Mouse (Mus musculus) neural tube, embryonic 10.5 days (tissue): ENCODE data around the gene Cerk.
"Not testable (repeated sequence)": the region's sequence is repeated elsewhere in the genome, so short reads cannot be mapped to it uniquely, and the experiment has no call there.

ENCODE experiments used
- DNase-seq: peaks from one replicate; pipeline ENCODE4 v3.0.0-alpha.2; 2017; ENCODE audit warnings: low spot score; ENCODE audit errors: extremely low spot score

The Cerk gene

DNA sequence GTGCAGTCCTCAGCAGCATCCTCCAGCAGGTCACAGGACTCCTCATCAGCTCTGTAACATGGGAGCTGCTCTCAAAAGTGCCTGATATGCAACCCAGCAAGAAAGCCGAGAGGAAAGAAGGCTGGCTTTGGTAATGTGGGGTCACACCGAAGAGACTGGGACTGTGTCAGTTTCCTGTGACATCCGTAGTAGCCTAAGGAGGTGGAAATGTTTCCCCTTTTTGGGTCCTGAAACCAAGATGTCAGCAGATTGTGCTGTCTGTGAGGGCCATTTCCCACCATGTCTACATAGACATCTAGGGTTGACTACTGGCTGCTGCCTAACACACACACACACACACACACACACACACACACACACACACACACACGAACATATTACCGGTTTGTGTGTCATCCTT lies 26.3 kb upstream of the Cerk start:
- not testable (repeated sequence) for DNase-seq

- DNase-seq = no peak
These were observed 20.4 kb upstream of the Cerk start for GRCm38 (mm10) chr15:86206385-86206784.

- no peak for DNase-seq
These were observed 19.4 kb upstream of the Cerk start for GRCm38 (mm10) chr15:86205300-86205699.

DNA sequence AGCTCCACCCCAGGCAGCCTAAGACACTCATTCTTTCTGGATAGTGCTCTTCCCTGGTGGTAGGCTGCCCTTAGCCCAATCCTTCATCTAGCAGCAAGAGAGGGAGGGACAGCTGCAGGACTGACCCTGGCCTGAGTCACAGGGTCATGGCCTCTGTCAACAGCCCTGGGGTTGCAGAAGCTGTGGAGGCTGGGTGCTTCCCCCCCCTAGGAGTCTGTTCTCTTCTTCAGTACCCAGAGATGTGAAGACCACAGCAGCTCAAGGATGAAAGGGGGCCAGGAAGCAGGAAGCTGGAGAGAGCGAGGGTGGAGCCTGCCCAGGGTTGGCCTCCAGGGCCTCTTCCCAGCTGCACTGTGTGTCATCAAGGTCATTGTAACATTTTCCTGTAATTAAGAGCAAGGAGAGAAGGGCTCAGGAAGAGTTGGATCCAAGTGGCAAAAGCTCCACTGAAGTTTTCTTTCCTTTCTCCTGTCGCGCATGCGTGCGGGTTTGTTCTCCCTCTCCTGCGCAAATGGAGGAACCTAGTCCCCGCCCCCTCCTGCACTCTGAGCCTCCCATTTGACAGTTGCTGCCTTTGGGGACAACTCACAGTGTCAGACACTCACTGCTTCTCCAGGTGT lies 18.1 kb upstream of the Cerk start:
- no peak for DNase-seq

GRCm38 (mm10) chr15:86203292-86203793 lies 17.4 kb upstream of the Cerk start:
- DNase-seq = no peak

GRCm38 (mm10) chr15:86202640-86203039 lies 16.7 kb upstream of the Cerk start:
- no peak for DNase-seq

DNA sequence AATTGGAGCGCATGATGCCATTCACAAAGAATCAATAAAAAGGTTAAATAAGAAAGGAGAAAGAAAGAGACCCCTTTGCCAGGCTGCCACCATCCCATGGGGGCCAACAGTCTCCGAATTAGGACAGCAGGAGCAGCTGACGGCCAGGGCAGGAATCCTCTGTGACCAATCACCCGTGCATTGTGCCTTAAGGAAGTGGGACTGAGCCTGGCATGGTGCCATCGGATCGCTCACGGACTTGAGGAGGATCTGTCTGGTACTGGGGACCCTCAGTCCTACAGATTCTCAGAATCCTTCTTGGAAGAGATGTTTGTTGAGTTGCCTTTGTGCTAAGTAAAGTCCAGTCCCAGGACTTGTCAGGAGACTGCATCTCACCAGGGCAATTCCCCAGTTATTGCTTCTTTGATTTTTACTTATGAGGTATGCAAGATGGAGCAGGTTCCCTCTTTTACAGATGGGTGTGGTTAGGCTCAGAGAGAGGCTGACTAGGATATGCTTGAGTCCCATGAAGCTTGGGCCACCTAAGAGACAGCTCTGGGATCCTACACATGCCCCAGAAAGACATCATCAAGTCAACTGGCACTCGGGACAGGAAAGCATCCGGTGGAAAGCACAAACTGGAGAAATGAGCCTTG lies 15.9 kb upstream of the Cerk start:
- no peak for DNase-seq

GRCm38 (mm10) chr15:86201095-86201494 lies 15.2 kb upstream of the Cerk start:
- no peak for DNase-seq

DNA sequence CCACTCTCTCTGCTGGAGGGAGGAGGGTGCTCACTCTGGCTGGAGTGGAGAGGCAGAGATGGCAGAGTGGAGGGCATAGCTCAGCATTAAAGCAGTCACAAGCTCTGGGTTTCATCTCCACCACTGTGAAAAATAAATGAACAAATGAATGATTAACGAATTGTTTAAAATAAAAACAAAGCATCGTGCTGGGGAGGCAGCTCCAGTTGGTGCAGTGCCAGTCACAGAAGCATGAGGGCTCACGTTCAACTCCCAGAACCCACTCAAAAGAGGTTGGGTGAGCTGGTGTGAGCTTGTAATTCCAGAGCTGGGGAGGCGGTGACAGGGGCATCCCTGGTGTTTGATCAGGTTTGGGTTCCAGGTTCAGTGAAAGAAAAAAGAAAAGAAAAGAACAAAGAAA lies 14.2 kb upstream of the Cerk start:
- no peak for DNase-seq

GRCm38 (mm10) chr15:86199482-86199881 lies 13.5 kb upstream of the Cerk start:
- no peak for DNase-seq

DNA sequence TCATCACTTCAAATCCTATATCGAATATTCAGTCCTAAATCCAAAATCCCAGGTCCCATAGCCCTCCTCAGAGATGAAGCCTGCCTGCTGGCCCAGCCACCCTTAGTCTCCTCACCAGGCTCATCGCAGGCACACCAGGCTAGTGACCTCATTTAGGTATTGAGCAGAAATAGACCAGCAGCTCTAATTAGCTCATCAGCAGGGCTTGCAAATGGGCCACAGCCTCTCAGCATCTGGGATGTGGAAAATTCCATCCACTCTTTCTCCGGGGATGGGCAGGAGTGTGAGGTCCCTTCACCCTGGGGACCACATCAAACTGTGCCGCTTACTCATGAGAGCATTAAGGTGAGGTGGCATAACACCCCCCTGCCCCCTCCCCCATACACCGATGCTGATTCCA lies 13.1 kb upstream of the Cerk start:
- DNase-seq = no peak

GRCm38 (mm10) chr15:86194676-86195453 lies 8.9 kb upstream of the Cerk start:
- not testable (repeated sequence) for DNase-seq

- DNase-seq = no peak
These were observed 6.0 kb upstream of the Cerk start for GRCm38 (mm10) chr15:86191933-86192332.

GRCm38 (mm10) chr15:86191505-86191904 lies 5.6 kb upstream of the Cerk start:
- no peak for DNase-seq

GRCm38 (mm10) chr15:86190387-86190786 lies 4.4 kb upstream of the Cerk start:
- no peak for DNase-seq

DNA sequence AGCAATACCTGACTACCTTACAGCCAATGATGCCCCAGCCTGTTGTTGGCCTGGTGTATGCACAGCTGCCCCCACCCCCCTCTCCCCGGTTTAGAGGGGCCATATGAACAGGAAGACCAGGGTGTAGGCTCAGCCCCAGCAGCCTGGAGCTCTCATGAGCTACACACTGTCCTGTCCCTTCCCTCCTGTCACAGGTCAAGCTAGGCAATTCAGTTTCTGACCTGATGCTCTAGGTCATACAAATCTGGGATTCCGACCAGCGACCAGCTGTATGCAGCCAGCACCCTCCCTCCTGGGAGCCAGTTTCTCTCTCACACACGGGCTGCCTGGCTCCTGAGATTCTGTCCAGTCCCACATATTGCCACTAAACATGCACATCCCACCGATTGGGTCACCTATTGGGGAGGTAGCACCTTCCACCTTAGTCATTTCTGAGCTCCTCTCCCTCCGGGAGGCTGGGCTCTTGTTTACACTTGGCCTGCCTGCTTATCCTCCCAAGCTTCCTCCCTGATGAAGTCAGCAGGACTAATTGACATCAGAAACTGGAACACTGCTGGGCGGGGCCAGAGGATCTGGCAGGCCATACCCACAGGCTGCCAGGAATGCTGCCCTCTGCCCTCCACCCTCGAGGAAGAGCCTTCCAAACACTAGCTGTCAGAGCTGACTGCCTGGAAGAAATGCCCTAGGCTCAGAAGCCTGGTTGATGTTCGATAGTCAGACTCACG lies 3.0 kb upstream of the Cerk start:
- DNase-seq = no peak

DNA sequence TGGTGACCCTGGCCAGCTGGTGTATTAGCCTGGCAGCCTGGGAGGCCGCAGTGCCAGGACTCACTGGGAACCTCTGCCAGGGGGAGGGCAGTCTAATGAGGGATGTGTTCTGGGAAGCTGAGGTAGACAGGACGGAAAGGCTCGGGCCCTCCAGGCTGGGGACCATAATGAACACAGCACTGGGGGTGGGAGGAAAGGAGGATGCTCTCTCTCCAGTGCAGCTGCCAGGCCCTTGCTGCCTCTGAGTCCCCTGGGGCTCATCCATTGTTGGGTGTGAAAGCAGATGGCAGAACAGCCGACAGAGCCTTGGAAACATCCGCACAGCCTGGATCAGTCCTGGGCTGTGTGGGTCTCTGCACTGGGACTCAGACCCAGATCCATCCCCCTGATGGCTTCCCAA lies 2.2 kb upstream of the Cerk start:
- no peak for DNase-seq

- no peak for DNase-seq
These were observed 745 bp upstream of the Cerk start for GRCm38 (mm10) chr15:86186686-86187085.

GRCm38 (mm10) chr15:86184851-86185688 lies 871 bp downstream of the Cerk start:
- DNase-seq = peak; percentile 80

DNA sequence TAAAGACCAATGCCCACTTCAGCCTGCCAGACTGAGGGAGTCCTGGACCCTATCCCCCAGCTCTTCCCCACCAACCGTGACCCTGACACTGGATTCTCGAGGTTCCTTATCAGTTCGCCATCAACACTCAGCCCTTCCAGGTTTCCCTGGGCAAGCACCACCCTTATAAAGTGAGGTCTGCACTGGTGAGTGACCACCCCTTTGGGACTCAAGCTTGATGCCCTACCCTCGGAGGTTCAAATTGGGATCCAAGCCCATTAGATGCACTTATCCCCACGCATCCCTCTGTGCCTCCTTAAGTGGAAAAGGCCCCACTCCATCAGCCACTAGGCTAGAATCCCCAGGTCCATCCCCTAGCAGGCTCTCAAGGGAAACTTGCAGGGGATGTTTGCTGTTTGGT lies 1.9 kb downstream of the Cerk start:
- no peak for DNase-seq

GRCm38 (mm10) chr15:86183484-86183883 lies 2.5 kb downstream of the Cerk start:
- DNase-seq = no peak
